Mouse (Mus musculus): ENCODE measurements at regions not wholly inside any gene's neighbourhood (a gene's known extent, or its start where the extent isn't known, plus 50 kb on each side); places are given as distances from the start of the nearest gene placed in this dataset.

GRCm38 (mm10) chr1:88799343-88799742 is 97.3 kb upstream of the Arl4c start:
- TF ChIP-seq CTCF (IDR thresholded peaks at IDR 0.05; ENCODE audit: low read depth, low read length) (no peak), POLR2A (IDR thresholded peaks at IDR 0.05; ENCODE audit: insufficient read depth, low read length) (no peak), EP300 (IDR thresholded peaks at IDR 0.05; ENCODE audit: insufficient read depth, low read depth, low read length) (peak; percentile 52; the same call in 1 of the 2 replicates)

Measured in ES-Bruce4 (cell line).